Mouse (Mus musculus) lung, adult 2 months (tissue): ENCODE measurements at regions not wholly inside any gene's neighbourhood (a gene's known extent, or its start where the extent isn't known, plus 50 kb on each side); places are given as distances from the start of the nearest gene placed in this dataset.

Experiments
- CTCF ChIP-seq: fragments of 200-500 bp; IDR thresholded peaks from 2 replicates; pipeline ENCODE4 v1.5.1; 2011; ENCODE audit warnings: mild to moderate bottlenecking, low read length, control low read depth; ENCODE audit not compliant: insufficient read depth
- POLR2A ChIP-seq: fragments of 200-500 bp; IDR thresholded peaks from 2 replicates; pipeline ENCODE4 v1.6.1; 2011; ENCODE audit warnings: low read depth, mild to moderate bottlenecking, control low read depth, low read length, borderline replicate concordance; ENCODE audit errors: extremely low read depth

- TF ChIP-seq CTCF (no peak), POLR2A (no peak)
Observed at GRCm38 (mm10) chr5:46709596-46709995, 852.2 kb upstream of the Lcorl start.
